Mouse (Mus musculus) midbrain, postnatal 0 days (tissue): ENCODE measurements around the gene Exosc8. TPM values are rescaled to one million over a fixed set of nuclear protein-coding genes. Genes with fewer than 3 reads are reported as not detected.
A peak's percentile ranks its signal among the peaks of the same experiment; 100 is the strongest.

Experiments used
- ATAC-seq: fragments of 200-750 bp; cut with Nextera tagmentation; 2 replicates; pipeline ENCODE4 v1.8.0; 2017; ENCODE audit warnings: moderate number of reproducible peaks, mild to moderate bottlenecking, moderate TSS enrichment, moderate library complexity; ENCODE audit not compliant: low FRiP score
- DNase-seq: peaks from one replicate; pipeline ENCODE4 v3.0.0-alpha.2; 2015; ENCODE audit warnings: low spot score
- H3K27ac ChIP-seq: fragments of 300-500 bp; sonication (generic); 2 replicates; pipeline ENCODE4 v1.5.1; 2014; ENCODE audit warnings: low read depth, mild to moderate bottlenecking, low read length, mixed read lengths
- H3K27me3 ChIP-seq: fragments of 300-500 bp; sonication (generic); 2 replicates; pipeline ENCODE4 v1.6.1; 2014; ENCODE audit warnings: low read length, control low read depth, mixed read lengths; ENCODE audit not compliant: insufficient read depth
- H3K36me3 ChIP-seq: fragments of 300-500 bp; sonication (generic); 2 replicates; pipeline ENCODE4 v1.6.1; 2014; ENCODE audit warnings: low read length, control low read depth, mixed read lengths; ENCODE audit not compliant: insufficient read depth
- H3K4me1 ChIP-seq: fragments of 300-500 bp; sonication (generic); 2 replicates; pipeline ENCODE4 v1.6.1; 2014; ENCODE audit warnings: mild to moderate bottlenecking, control low read depth, antibody characterized with exemption, low read length, mixed read lengths; ENCODE audit not compliant: insufficient read depth
- H3K4me2 ChIP-seq: fragments of 300-500 bp; sonication (generic); 2 replicates; pipeline ENCODE4 v1.6.1; 2014; ENCODE audit warnings: low read depth, mild to moderate bottlenecking, low read length, mixed read lengths; ENCODE audit not compliant: poor library complexity, severe bottlenecking
- H3K4me3 ChIP-seq: fragments of 300-500 bp; sonication (generic); 2 replicates; pipeline ENCODE4 v1.5.1; 2014; ENCODE audit warnings: low read depth, mild to moderate bottlenecking, low read length, moderate library complexity
- H3K9ac ChIP-seq: fragments of 300-500 bp; sonication (generic); replicated peaks from 2 replicates; pipeline ENCODE4 v1.6.1; 2014; ENCODE audit warnings: mild to moderate bottlenecking, low read length, moderate library complexity, mixed read lengths; ENCODE audit not compliant: poor library complexity, severe bottlenecking
- H3K9me3 ChIP-seq: fragments of 300-500 bp; sonication (generic); 2 replicates; pipeline ENCODE4 v1.6.1; 2016; ENCODE audit warnings: low read length, control low read depth
- CTCF ChIP-seq: IDR thresholded peaks from 2 replicates; pipeline ENCODE4 v1.5.1; 2016; ENCODE audit warnings: antibody characterized with exemption, mild to moderate bottlenecking
- WGBS: fragments of 180-500 bp; shearing (Covaris S2); extraction: QIAGEN DNeasy Blood & Tissue Kit; methylation state at CpG from one replicate; pipeline ENCODE4 v1.1.7; 2014; 5-methylcytosine and 5-hydroxymethylcytosine counted together
- polyA plus RNA-seq: library from polyadenylated mRNA; unstranded; fragments of >200 nt; fragmentation: Nextera tagmentation; extraction: Ambion mirVana; gene quantifications from 2 replicates; pipeline ENCODE4 v1.2.1, GENCODE M21; 2015
- total RNA-seq: library from RNA; depleted of rRNA; stranded (reverse); fragments of >200 nt; gene quantifications from 2 replicates; pipeline ENCODE4 v1.2.3, GENCODE M21; 2014; rRNA removed

The Exosc8 gene
- 41.4 and 44.3 TPM in 2 replicates for total RNA-seq
- 68.4 and 71.4 TPM in 2 replicates for polyA plus RNA-seq

- DNase-seq: peak; percentile 78
- peak; percentile 86 for TF ChIP-seq CTCF
- ATAC-seq: peak; percentile 92
- Histone ChIP-seq H3K9me3 (no peaks in the 10 kb centered on the region), H3K4me1 (0 out of 2 replicates have a peak, but pooled peaks cover 4% of the 10 kb centered on the region), H3K27me3 (no peaks in the 10 kb centered on the region), H3K4me2 (peak within 1 kb of the TSS; percentile 79), H3K27ac (peak within 1 kb of the TSS; percentile 97), H3K36me3 (peaks cover 21% of the 10 kb centered on the region), H3K9ac (peak within 1 kb of the TSS; percentile 84), H3K4me3 (peak within 1 kb of the TSS; percentile 88)
- under 1% methylated on average over 62 of the region's 65 CpGs for WGBS
Observed at GRCm38 (mm10) chr3:54735247-54736046, at the start of gene Exosc8, which contains the start of gene Alg5. Gene Exosc8, minus strand, starts transcription at chr3:54735393. Gene Alg5, plus strand, starts transcription at chr3:54735539.

- no peaks in the 10 kb centered on the region for H3K4me1 ChIP-seq
- TF ChIP-seq CTCF: no peak
Observed at GRCm38 (mm10) chr3:54775989-54776631, 40.9 kb upstream of the Exosc8 start.

GRCm38 (mm10) chr3:54773613-54774012 is 38.4 kb upstream of the Exosc8 start:
- WGBS: 86% methylated on average over 6 of the region's 6 CpGs
- no peaks in the 10 kb centered on the region for H3K27me3 ChIP-seq
- no peak overlapping the region for H3K27ac ChIP-seq
- no peaks in the 10 kb centered on the region for H3K9me3 ChIP-seq
- ATAC-seq: no peak
- TF ChIP-seq CTCF: peak; percentile 21; the same call in 1 of the 2 replicates
- H3K4me1 ChIP-seq: no peaks in the 10 kb centered on the region
- H3K4me3 ChIP-seq: no peak overlapping the region
- no peak overlapping the region for H3K9ac ChIP-seq
- H3K36me3 ChIP-seq: no peaks in the 10 kb centered on the region
- DNase-seq: no peak
- no peak overlapping the region for H3K4me2 ChIP-seq

More at GRCm38 (mm10) chr3:54775989-54776631, 40.9 kb upstream of the Exosc8 start:
- Histone ChIP-seq H3K27ac (no peak overlapping the region), H3K27me3 (no peaks in the 10 kb centered on the region), H3K4me2 (no peak overlapping the region), H3K4me3 (no peak overlapping the region), H3K9ac (no peak overlapping the region), H3K36me3 (no peaks in the 10 kb centered on the region), H3K9me3 (no peaks in the 10 kb centered on the region)
- 61% methylated on average over 7 of the region's 7 CpGs for WGBS
- ATAC-seq (no peak), DNase-seq (no peak)

GRCm38 (mm10) chr3:54769349-54770275 is 34.4 kb upstream of the Exosc8 start:
- DNase-seq (no peak), ATAC-seq (no peak)
- Histone ChIP-seq H3K4me3 (no peak overlapping the region), H3K27me3 (no peaks in the 10 kb centered on the region), H3K9ac (no peak overlapping the region), H3K9me3 (no peaks in the 10 kb centered on the region), H3K36me3 (no peaks in the 10 kb centered on the region), H3K4me1 (no peaks in the 10 kb centered on the region), H3K4me2 (no peak overlapping the region), H3K27ac (no peak overlapping the region)
- no peak for TF ChIP-seq CTCF
- WGBS: 43% methylated on average over 17 of the region's 17 CpGs

- ATAC-seq: no peak
- no peak for TF ChIP-seq CTCF
- no peak overlapping the region for H3K4me2 ChIP-seq
- 93% methylated on average over 8 of the region's 8 CpGs for WGBS
- no peaks in the 10 kb centered on the region for H3K9me3 ChIP-seq
- H3K27ac ChIP-seq: no peak overlapping the region
- DNase-seq: no peak
- H3K27me3 ChIP-seq: no peaks in the 10 kb centered on the region
- H3K4me1 ChIP-seq: no peaks in the 10 kb centered on the region
- no peak overlapping the region for H3K4me3 ChIP-seq
- H3K36me3 ChIP-seq: no peaks in the 10 kb centered on the region
- no peak overlapping the region for H3K9ac ChIP-seq
Observed at GRCm38 (mm10) chr3:54768592-54768991, 33.4 kb upstream of the Exosc8 start.
